Mouse (Mus musculus) erythroblast, embryonic 14.5 days (primary cell): ENCODE data around the gene Skil. TPM values are rescaled to one million over a fixed set of nuclear protein-coding genes. Genes with fewer than 3 reads are reported as not detected.
A peak's percentile ranks its signal among the peaks of the same experiment; 100 is the strongest.
"Not testable (repeated sequence)": the region's sequence is repeated elsewhere in the genome, so short reads cannot be mapped to it uniquely, and the experiment has no call there.

Experiments
- H3K27me3 ChIP-seq: 2 replicates; pipeline ENCODE4 v1.6.1; 2012; ENCODE audit warnings: inconsistent platforms; ENCODE audit not compliant: control insufficient read depth
- H3K36me3 ChIP-seq: 2 replicates; pipeline ENCODE4 v1.6.1; 2012; ENCODE audit warnings: mild to moderate bottlenecking, inconsistent platforms; ENCODE audit not compliant: control insufficient read depth
- H3K4me1 ChIP-seq: 2 replicates; pipeline ENCODE4 v1.6.1; 2012; ENCODE audit warnings: inconsistent platforms; ENCODE audit not compliant: control insufficient read depth
- H3K4me3 ChIP-seq: replicated peaks from 2 replicates; pipeline ENCODE3; 2012; ENCODE audit warnings: moderate library complexity, mild to moderate bottlenecking, inconsistent platforms
- H3K9me3 ChIP-seq: 2 replicates; pipeline ENCODE4 v1.6.1; 2012; ENCODE audit warnings: low read length, inconsistent platforms, mixed read lengths; ENCODE audit not compliant: control insufficient read depth
- GATA1 ChIP-seq: IDR thresholded peaks from 2 replicates; pipeline ENCODE4 v1.6.1; 2012; ENCODE audit warnings: low read length, inconsistent platforms, mixed read lengths
- TAL1 ChIP-seq: IDR thresholded peaks from 3 replicates; pipeline ENCODE4 v1.6.1; 2012; ENCODE audit warnings: low read length, inconsistent platforms, mixed read lengths
- polyA plus RNA-seq: library from polyadenylated mRNA; stranded (reverse); fragments of >175 nt; gene quantifications from 2 replicates; pipeline ENCODE4 v1.2.3, GENCODE M21; 2012

Gene Skil
- polyA plus RNA-seq, 1 experiment: 0.19 TPM

GRCm38 (mm10) chr3:31106597-31106996, 11.7 kb downstream of the Skil start:
- Histone ChIP-seq H3K36me3 (no peaks in the 10 kb centered on the region), H3K9me3 (no peaks in the 10 kb centered on the region), H3K27me3 (no peaks in the 10 kb centered on the region), H3K4me3 (no peak overlapping the region), H3K4me1 (peaks cover 2% of the 10 kb centered on the region; the same call in 1 of the 2 replicates)
- TF ChIP-seq GATA1 (no peak), TAL1 (no peak)

- TF ChIP-seq TAL1: no peak
- no peak for TF ChIP-seq GATA1
- peaks cover 2% of the 10 kb centered on the region; the same call in 1 of the 2 replicates for H3K4me1 ChIP-seq
- H3K4me3 ChIP-seq: no peak overlapping the region
- H3K36me3 ChIP-seq: no peaks in the 10 kb centered on the region
- no peaks in the 10 kb centered on the region for H3K9me3 ChIP-seq
- H3K27me3 ChIP-seq: no peaks in the 10 kb centered on the region
Measured at GRCm38 (mm10) chr3:31107674-31108073, 12.8 kb downstream of the Skil start.

GRCm38 (mm10) chr3:31109108-31109507, 14.2 kb downstream of the Skil start:
- peaks cover 2% of the 10 kb centered on the region; the same call in 1 of the 2 replicates for H3K4me1 ChIP-seq

GRCm38 (mm10) chr3:31123098-31123497, 28.2 kb downstream of the Skil start:
- Histone ChIP-seq H3K9me3 (no peaks in the 10 kb centered on the region), H3K27me3 (no peaks in the 10 kb centered on the region), H3K4me1 (no peaks in the 10 kb centered on the region), H3K4me3 (no peak overlapping the region), H3K36me3 (peaks cover 21% of the 10 kb centered on the region)
- TF ChIP-seq GATA1 (no peak), TAL1 (no peak)

More at GRCm38 (mm10) chr3:31109108-31109507, 14.2 kb downstream of the Skil start:
- Histone ChIP-seq H3K27me3 (no peaks in the 10 kb centered on the region), H3K9me3 (no peaks in the 10 kb centered on the region), H3K4me3 (no peak overlapping the region), H3K36me3 (peaks cover 8% of the 10 kb centered on the region)
- no peak for TF ChIP-seq GATA1
- TF ChIP-seq TAL1: no peak

- H3K4me1 ChIP-seq: peaks cover 3% of the 10 kb centered on the region
- peaks cover 3% of the 10 kb centered on the region; the same call in 1 of the 2 replicates for H3K36me3 ChIP-seq
- H3K9me3 ChIP-seq: no peaks in the 10 kb centered on the region
- H3K27me3 ChIP-seq: peaks cover under 1% of the 10 kb centered on the region; the same call in 1 of the 2 replicates
- TF ChIP-seq GATA1 (no peak), TAL1 (no peak)
- H3K4me3 ChIP-seq: no peak overlapping the region
Measured at GRCm38 (mm10) chr3:31126303-31126702, 31.4 kb downstream of the Skil start.

GRCm38 (mm10) chr3:31126848-31127247, 32.0 kb downstream of the Skil start:
- Histone ChIP-seq H3K4me1 (peaks cover 7% of the 10 kb centered on the region), H3K27me3 (peaks cover 3% of the 10 kb centered on the region; the same call in 1 of the 2 replicates), H3K36me3 (0 out of 2 replicates have a peak, but pooled peaks cover 2% of the 10 kb centered on the region), H3K4me3 (no peak overlapping the region), H3K9me3 (no peaks in the 10 kb centered on the region)
- TF ChIP-seq TAL1 (no peak), GATA1 (no peak)

- Histone ChIP-seq H3K4me1 (peaks cover 27% of the 10 kb centered on the region), H3K36me3 (no peaks in the 10 kb centered on the region), H3K9me3 (no peaks in the 10 kb centered on the region), H3K4me3 (no peak overlapping the region), H3K27me3 (peaks cover 8% of the 10 kb centered on the region)
- TF ChIP-seq GATA1: no peak
Measured at GRCm38 (mm10) chr3:31129766-31130165, 34.9 kb downstream of the Skil start.

- no peaks in the 10 kb centered on the region for H3K36me3 ChIP-seq
- peaks cover 48% of the 10 kb centered on the region for H3K4me1 ChIP-seq
- TF ChIP-seq TAL1 (no peak), GATA1 (no peak)
- H3K9me3 ChIP-seq: no peaks in the 10 kb centered on the region
- H3K4me3 ChIP-seq: peak overlapping the region; percentile 32
- H3K27me3 ChIP-seq: peaks cover 8% of the 10 kb centered on the region
Measured at GRCm38 (mm10) chr3:31133664-31134063, 38.8 kb downstream of the Skil start.

GRCm38 (mm10) chr3:31134246-31134645, 39.4 kb downstream of the Skil start:
- H3K36me3 ChIP-seq: no peaks in the 10 kb centered on the region
- H3K4me1 ChIP-seq: peaks cover 48% of the 10 kb centered on the region
- H3K4me3 ChIP-seq: peak overlapping the region; percentile 32
- no peaks in the 10 kb centered on the region for H3K9me3 ChIP-seq
- peaks cover 8% of the 10 kb centered on the region for H3K27me3 ChIP-seq
- TF ChIP-seq GATA1 (peak; percentile 77), TAL1 (peak; percentile 58)

- Histone ChIP-seq H3K4me1 (peaks cover 48% of the 10 kb centered on the region), H3K27me3 (peaks cover 8% of the 10 kb centered on the region), H3K9me3 (no peaks in the 10 kb centered on the region), H3K36me3 (no peaks in the 10 kb centered on the region), H3K4me3 (peak overlapping the region; percentile 19)
- TF ChIP-seq TAL1 (no peak; the same call in 2 of the 3 replicates), GATA1 (no peak)
Measured at GRCm38 (mm10) chr3:31134696-31135095, 39.8 kb downstream of the Skil start.

GRCm38 (mm10) chr3:31136591-31136990, 41.7 kb downstream of the Skil start:
- not testable (repeated sequence) for H3K4me3 ChIP-seq, H3K36me3 ChIP-seq, H3K27me3 ChIP-seq, H3K9me3 ChIP-seq
- H3K4me1 ChIP-seq: peaks cover 43% of the 10 kb centered on the region
